Mouse (Mus musculus) C2C12 (cell line): ENCODE results near the gene Ndufb4.
"Not testable (repeated sequence)": the region's sequence is repeated elsewhere in the genome, so short reads cannot be mapped to it uniquely, and the experiment has no call there.

Source experiments
- CEBPB ChIP-seq: IDR thresholded peaks from one replicate; pipeline ENCODE4 v1.6.1; 2011; ENCODE audit warnings: low read depth, mild to moderate bottlenecking, control low read depth, moderate library complexity
- CTCF ChIP-seq: IDR thresholded peaks from one replicate; pipeline ENCODE4 v1.5.1; 2011; ENCODE audit not compliant: control insufficient read depth, insufficient read depth, insufficient read length
- FOSL1 ChIP-seq: IDR thresholded peaks from one replicate; pipeline ENCODE4 v1.8.0; 2011; ENCODE audit warnings: mild to moderate bottlenecking, low read length; ENCODE audit not compliant: poor library complexity, insufficient read depth, severe bottlenecking
- MAX ChIP-seq: IDR thresholded peaks from one replicate; pipeline ENCODE4 v1.6.1; 2011; ENCODE audit warnings: mild to moderate bottlenecking, control low read depth
- MYOD1 ChIP-seq: IDR thresholded peaks from one replicate; pipeline ENCODE4 v1.6.1; 2011; ENCODE audit warnings: low read depth; ENCODE audit not compliant: control insufficient read depth, insufficient read length
- MYOG ChIP-seq: IDR thresholded peaks from one replicate; pipeline ENCODE4 v1.6.1; 2011; ENCODE audit not compliant: control insufficient read depth, insufficient read length; ENCODE audit errors: extremely low read depth
- USF1 ChIP-seq: IDR thresholded peaks from one replicate; pipeline ENCODE4 v1.6.1; 2011; ENCODE audit warnings: low read depth, mild to moderate bottlenecking, control low read depth, moderate library complexity

- TF ChIP-seq CTCF, USF1, MAX, MYOG, CEBPB, MYOD1, FOSL1: not testable (repeated sequence)
Observed at GRCm38 (mm10) chr16:37640522-37640921, 13.7 kb downstream of the Ndufb4 start.
